Mouse (Mus musculus) intestine, embryonic 14.5 days (tissue): ENCODE results near the gene E130114P18Rik. TPM values are rescaled to one million over a fixed set of nuclear protein-coding genes. Genes with fewer than 3 reads are reported as not detected.
A peak's percentile ranks its signal among the peaks of the same experiment; 100 is the strongest.

Source experiments
- ATAC-seq: fragments of 200-750 bp; cut with Nextera tagmentation; replicated peaks from 2 replicates; pipeline ENCODE4 v1.8.0; 2017; ENCODE audit warnings: low read depth, moderate number of reproducible peaks, moderate TSS enrichment, moderate library complexity; ENCODE audit not compliant: low FRiP score, low TSS enrichment
- DNase-seq: peaks from one replicate; pipeline ENCODE4 v3.0.0-alpha.2; 2018; ENCODE audit warnings: low spot score
- H3K27ac ChIP-seq: fragments of 300-500 bp; sonication (generic); 2 replicates; pipeline ENCODE4 v1.5.1; 2014; ENCODE audit warnings: low read depth, mild to moderate bottlenecking, control low read depth
- H3K27me3 ChIP-seq: fragments of 300-500 bp; sonication (generic); replicated peaks from 2 replicates; pipeline ENCODE4 v1.6.1; 2014; ENCODE audit warnings: low read length, control low read depth; ENCODE audit not compliant: control insufficient read depth, insufficient read depth
- H3K36me3 ChIP-seq: fragments of 300-500 bp; sonication (generic); 2 replicates; pipeline ENCODE4 v1.6.1; 2014; ENCODE audit warnings: low read length, control low read depth; ENCODE audit not compliant: control insufficient read depth, insufficient read depth
- H3K4me1 ChIP-seq: fragments of 300-500 bp; sonication (generic); replicated peaks from 2 replicates; pipeline ENCODE4 v1.6.1; 2014; ENCODE audit warnings: low read length, control low read depth, mixed read lengths; ENCODE audit not compliant: control insufficient read depth, insufficient read depth
- H3K4me2 ChIP-seq: fragments of 300-500 bp; sonication (generic); 2 replicates; pipeline ENCODE4 v1.6.1; 2014; ENCODE audit warnings: low read length
- H3K4me3 ChIP-seq: fragments of 300-500 bp; sonication (generic); 2 replicates; pipeline ENCODE4 v1.5.1; 2014; ENCODE audit warnings: low read depth, low read length, control low read depth, mixed read lengths
- H3K9ac ChIP-seq: fragments of 300-500 bp; sonication (generic); 2 replicates; pipeline ENCODE4 v1.6.1; 2014; ENCODE audit warnings: mild to moderate bottlenecking, low read length
- H3K9me3 ChIP-seq: fragments of 300-500 bp; sonication (generic); 2 replicates; pipeline ENCODE4 v1.6.1; 2016; ENCODE audit warnings: low read length, control low read depth; ENCODE audit not compliant: control insufficient read depth
- WGBS: fragments of 180-500 bp; shearing (Covaris S2); extraction: QIAGEN DNeasy Blood & Tissue Kit; methylation state at CpG from one replicate; pipeline ENCODE4 v1.1.7; 2014; 5-methylcytosine and 5-hydroxymethylcytosine counted together
- polyA plus RNA-seq: library from polyadenylated mRNA; unstranded; fragments of >200 nt; fragmentation: Nextera tagmentation; extraction: Ambion mirVana; gene quantifications from 2 replicates; pipeline ENCODE4 v1.2.1, GENCODE M21; 2014

Gene E130114P18Rik
- polyA plus RNA-seq, 1 experiment from 2014 or later, result 5.2 TPM

DNA sequence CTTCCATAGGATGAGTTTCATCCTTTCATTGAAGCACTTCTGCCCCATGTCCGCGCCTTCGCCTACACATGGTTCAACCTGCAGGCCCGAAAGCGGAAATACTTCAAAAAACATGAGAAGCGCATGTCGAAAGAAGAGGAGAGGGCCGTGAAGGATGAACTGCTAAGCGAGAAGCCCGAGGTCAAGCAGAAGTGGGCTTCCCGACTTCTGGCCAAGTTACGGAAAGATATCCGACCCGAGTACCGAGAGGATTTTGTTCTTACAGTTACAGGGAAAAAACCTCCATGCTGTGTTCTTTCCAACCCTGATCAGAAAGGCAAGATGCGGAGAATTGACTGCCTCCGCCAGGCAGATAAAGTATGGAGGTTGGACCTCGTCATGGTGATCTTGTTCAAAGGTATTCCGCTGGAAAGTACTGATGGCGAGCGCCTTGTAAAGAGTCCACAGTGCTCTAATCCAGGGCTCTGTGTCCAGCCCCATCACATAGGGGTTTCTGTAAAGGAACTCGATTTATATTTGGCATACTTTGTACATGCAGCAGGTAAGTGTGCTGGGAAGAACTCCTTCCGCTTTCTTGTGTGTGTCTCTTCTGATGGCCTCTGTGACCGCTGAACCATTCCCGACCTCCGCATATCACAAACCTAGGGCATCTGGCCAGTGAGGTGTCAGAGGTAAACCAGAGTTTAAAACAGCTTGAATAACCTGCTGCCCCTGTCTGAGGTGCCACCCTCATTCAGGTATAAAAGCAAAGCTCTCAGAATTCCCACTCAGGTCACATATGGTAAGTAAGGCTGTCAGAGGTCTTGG is 5.4 kb upstream of the E130114P18Rik start:
- Histone ChIP-seq H3K9me3 (no peaks in the 10 kb centered on the region), H3K27me3 (no peaks in the 10 kb centered on the region), H3K36me3 (peaks cover 22% of the 10 kb centered on the region), H3K4me1 (0 out of 2 replicates have a peak, but pooled peaks cover 6% of the 10 kb centered on the region), H3K27ac (no peak overlapping the region), H3K4me3 (no peak overlapping the region), H3K9ac (no peak overlapping the region), H3K4me2 (no peak overlapping the region)
- ATAC-seq (no peak), DNase-seq (no peak)
- WGBS, result 94% methylated on average over 26 of the region's 26 CpGs

DNA sequence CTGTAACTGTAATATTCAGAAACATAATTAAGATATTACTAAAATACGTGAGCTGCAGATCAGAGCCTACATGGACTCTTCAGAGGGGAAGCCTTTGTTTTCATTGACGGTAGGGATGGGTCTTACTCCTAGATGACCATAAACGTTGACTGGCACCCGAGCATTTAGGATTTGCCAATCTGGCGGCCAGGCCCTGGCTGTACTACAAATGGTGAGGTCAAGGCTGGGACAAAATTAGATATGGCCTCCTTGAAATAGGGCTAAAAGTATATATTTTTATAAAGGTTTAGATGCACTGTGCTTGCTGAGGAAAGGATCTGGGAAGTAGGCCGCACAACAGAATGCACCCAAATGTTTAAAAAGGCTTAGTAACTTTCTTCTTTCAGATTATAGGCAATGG is 4.6 kb upstream of the E130114P18Rik start:
- Histone ChIP-seq H3K27ac (no peak overlapping the region), H3K36me3 (peaks cover 22% of the 10 kb centered on the region), H3K9me3 (no peaks in the 10 kb centered on the region), H3K4me1 (0 out of 2 replicates have a peak, but pooled peaks cover 6% of the 10 kb centered on the region), H3K4me3 (no peak overlapping the region), H3K27me3 (no peaks in the 10 kb centered on the region), H3K9ac (no peak overlapping the region), H3K4me2 (no peak overlapping the region)
- 94% methylated on average over 6 of the region's 6 CpGs for WGBS
- DNase-seq (no peak), ATAC-seq (no peak)

DNA sequence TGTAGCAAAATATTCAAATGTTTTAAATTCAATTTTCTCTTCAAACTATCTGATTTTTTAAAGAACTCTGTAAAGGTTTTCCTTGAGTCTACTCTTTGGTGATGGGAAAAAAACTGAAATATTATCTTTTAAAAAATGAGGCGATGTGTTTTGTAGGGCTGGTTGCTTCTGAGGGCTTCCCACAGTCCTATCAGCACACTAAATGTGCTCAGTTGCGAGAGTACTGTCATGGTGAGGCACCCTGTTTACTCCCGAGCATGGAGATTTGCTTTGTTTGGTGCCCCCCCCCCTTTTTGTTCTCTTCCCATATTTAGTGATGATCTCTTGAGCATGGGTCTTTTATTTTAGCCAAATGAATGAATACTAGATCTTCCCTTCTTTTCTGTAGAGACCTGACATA is 4.2 kb upstream of the E130114P18Rik start:
- no peak overlapping the region for H3K4me2 ChIP-seq
- DNase-seq (no peak), ATAC-seq (no peak)
- H3K4me3 ChIP-seq, result no peak overlapping the region
- H3K9ac ChIP-seq, result no peak overlapping the region
- H3K27me3 ChIP-seq, result no peaks in the 10 kb centered on the region
- 0 out of 2 replicates have a peak, but pooled peaks cover 6% of the 10 kb centered on the region for H3K4me1 ChIP-seq
- H3K36me3 ChIP-seq, result peaks cover 22% of the 10 kb centered on the region
- H3K9me3 ChIP-seq, result no peaks in the 10 kb centered on the region
- no peak overlapping the region for H3K27ac ChIP-seq
- WGBS, result 94% methylated on average over 3 of the region's 3 CpGs

DNA sequence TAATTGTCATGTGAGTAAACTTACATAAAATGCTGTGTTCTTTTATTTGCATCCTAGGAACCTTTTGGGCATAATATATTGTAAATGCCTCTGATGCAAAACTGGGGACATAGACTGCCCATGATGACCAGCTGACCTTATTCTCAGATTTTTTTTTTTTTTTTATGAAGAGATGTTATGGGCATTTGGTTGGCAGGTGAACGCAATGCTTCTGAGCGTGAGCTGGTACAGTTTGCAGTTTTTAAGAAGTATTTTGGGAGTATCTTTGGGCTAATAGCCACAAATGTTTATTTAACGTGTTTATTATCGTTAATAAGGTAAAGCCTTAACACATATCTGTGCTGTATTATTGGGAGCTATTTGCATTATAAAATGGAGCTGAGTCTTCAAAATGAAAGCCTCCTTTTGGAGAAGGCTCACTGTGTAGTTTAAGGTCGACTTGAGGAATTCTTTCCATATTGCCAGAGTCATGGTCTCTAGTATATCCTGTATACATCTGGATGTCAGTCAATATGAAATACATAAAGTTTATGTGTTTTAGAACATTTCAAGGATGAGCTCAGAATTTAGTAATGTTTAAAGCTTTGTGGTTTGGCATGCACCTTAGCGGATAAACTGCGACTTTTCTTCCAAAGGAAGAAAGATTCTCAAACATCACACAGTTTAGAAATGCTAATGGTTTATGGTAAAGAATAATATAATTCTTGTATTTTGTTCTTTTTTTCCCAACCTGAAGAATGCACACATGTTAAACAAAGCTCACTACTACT is 3.0 kb upstream of the E130114P18Rik start:
- H3K27me3 ChIP-seq, result no peaks in the 10 kb centered on the region
- ATAC-seq, result no peak
- H3K4me3 ChIP-seq, result no peak overlapping the region
- H3K27ac ChIP-seq, result no peak overlapping the region
- H3K9me3 ChIP-seq, result no peaks in the 10 kb centered on the region
- WGBS, result 68% methylated on average over 7 of the region's 7 CpGs
- peaks cover 10% of the 10 kb centered on the region for H3K4me1 ChIP-seq
- no peak for DNase-seq
- H3K9ac ChIP-seq, result no peak overlapping the region
- H3K36me3 ChIP-seq, result peaks cover 22% of the 10 kb centered on the region
- H3K4me2 ChIP-seq, result peak overlapping the region; percentile 13

DNA sequence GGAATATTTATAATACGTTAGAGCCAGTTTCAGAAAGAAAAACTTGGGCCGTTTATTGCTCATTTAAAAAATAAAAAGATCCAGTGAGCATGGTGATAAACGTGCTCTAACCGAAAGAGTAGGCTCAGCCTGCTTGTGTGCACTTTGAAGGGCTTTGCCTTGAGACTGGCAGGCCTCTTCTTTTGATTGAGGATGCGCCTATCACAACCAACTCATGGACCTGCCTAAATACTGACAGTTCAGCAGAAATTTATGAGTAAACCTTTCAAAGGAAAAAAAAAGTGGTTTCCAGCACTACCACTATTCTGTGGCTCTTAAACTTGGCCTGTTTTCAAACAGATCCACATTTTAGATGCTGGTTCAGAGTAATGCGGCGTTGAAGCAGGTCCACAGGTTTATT is 2.1 kb upstream of the E130114P18Rik start:
- Histone ChIP-seq H3K4me3 (peak overlapping the region; percentile 82), H3K9me3 (no peaks in the 10 kb centered on the region), H3K27me3 (no peaks in the 10 kb centered on the region), H3K4me2 (peak overlapping the region; percentile 79), H3K36me3 (peaks cover 18% of the 10 kb centered on the region), H3K9ac (peak overlapping the region; percentile 99; the same call in 1 of the 2 replicates), H3K27ac (peak overlapping the region; percentile 57; the same call in 1 of the 2 replicates), H3K4me1 (peaks cover 17% of the 10 kb centered on the region)
- 34% methylated on average over 7 of the region's 7 CpGs for WGBS
- ATAC-seq, result no peak
- no peak for DNase-seq

DNA sequence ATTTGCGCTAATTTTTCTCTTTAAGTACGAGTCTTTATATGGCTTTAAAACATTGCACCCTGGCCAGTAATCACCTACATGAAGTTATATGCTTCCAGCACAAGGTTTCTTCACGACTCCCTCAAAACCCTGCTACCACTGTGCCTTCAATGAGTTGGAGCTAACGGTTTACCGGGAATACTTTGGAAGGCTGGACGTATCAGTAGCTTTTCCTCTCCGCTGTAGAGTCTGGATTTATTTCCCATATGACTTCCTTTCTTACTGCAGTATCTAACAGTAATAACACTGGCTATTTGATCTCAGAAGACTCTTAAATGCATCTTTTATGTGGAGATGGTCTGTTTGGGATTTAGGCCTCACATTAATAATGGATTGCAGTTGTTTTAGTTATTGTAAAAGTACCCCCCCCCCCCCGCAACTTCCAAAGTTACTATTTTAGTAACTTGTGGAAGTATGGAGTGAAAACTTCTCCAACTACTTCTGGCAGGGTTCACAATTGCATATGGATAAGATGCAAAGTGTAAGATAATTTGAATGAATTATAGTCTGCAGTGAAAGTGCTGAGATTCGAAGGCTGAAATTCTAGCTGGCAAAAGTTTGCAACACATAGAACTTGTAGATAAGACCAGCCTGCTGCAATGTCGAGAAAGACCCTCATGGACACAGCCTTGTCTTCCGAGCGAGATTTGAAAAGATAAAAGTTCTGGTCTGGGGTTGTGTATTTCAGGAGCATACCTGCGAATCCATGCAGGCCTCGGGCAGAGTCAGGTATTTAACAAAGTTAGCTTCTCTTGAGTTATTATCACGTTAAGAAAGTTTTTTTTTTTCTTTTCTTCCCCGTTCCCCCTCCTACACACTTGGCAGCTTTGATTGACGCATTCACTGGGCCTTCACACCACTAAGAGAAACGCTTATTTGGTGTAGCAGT is 1.4 kb upstream of the E130114P18Rik start:
- 15% methylated on average over 18 of the region's 18 CpGs for WGBS
- H3K36me3 ChIP-seq, result peaks cover 14% of the 10 kb centered on the region
- DNase-seq, result peak; percentile 67
- H3K27me3 ChIP-seq, result no peaks in the 10 kb centered on the region
- peak overlapping the region; percentile 99 for H3K9ac ChIP-seq
- H3K9me3 ChIP-seq, result no peaks in the 10 kb centered on the region
- no peak for ATAC-seq
- H3K4me3 ChIP-seq, result peak overlapping the region; percentile 82
- H3K4me1 ChIP-seq, result peaks cover 17% of the 10 kb centered on the region
- peak overlapping the region; percentile 92 for H3K27ac ChIP-seq
- peak overlapping the region; percentile 79 for H3K4me2 ChIP-seq

GRCm38 (mm10) chr4:97778211-97779002 is 529 bp upstream of the E130114P18Rik start:
- peak; percentile 20 for ATAC-seq
- WGBS, result under 1% methylated on average over 57 of the region's 94 CpGs
- no peaks in the 10 kb centered on the region for H3K9me3 ChIP-seq
- peak overlapping the region; percentile 79 for H3K4me2 ChIP-seq
- H3K9ac ChIP-seq, result peak overlapping the region; percentile 99
- H3K4me3 ChIP-seq, result peak overlapping the region; percentile 82
- DNase-seq, result peak; percentile 76
- H3K36me3 ChIP-seq, result peaks cover 6% of the 10 kb centered on the region
- H3K27ac ChIP-seq, result peak overlapping the region; percentile 92
- peaks cover 17% of the 10 kb centered on the region for H3K4me1 ChIP-seq
- H3K27me3 ChIP-seq, result no peaks in the 10 kb centered on the region
